Mouse (Mus musculus) midbrain, embryonic 10.5 days (tissue): ENCODE measurements around the gene Grin2d. TPM values are rescaled to one million over a fixed set of nuclear protein-coding genes. Genes with fewer than 3 reads are reported as not detected.
"Not testable (repeated sequence)": the region's sequence is repeated elsewhere in the genome, so short reads cannot be mapped to it uniquely, and the experiment has no call there.

Source experiments
- DNase-seq: peaks from one replicate; pipeline ENCODE4 v3.0.0-alpha.2; 2017; ENCODE audit warnings: low spot score
- H3K27ac ChIP-seq: fragments of 300-500 bp; sonication (generic); replicated peaks from 2 replicates; pipeline ENCODE4 v1.5.1; 2016; ENCODE audit warnings: mild to moderate bottlenecking
- H3K27me3 ChIP-seq: fragments of 300-500 bp; sonication (generic); 2 replicates; pipeline ENCODE4 v1.6.1; 2016; ENCODE audit warnings: low read depth, mild to moderate bottlenecking; ENCODE audit not compliant: poor library complexity, severe bottlenecking
- H3K36me3 ChIP-seq: fragments of 300-500 bp; sonication (generic); 2 replicates; pipeline ENCODE4 v1.6.1; 2016; ENCODE audit warnings: mild to moderate bottlenecking, moderate library complexity
- H3K4me1 ChIP-seq: fragments of 300-500 bp; sonication (generic); 2 replicates; pipeline ENCODE4 v1.6.1; 2016
- H3K4me3 ChIP-seq: fragments of 300-500 bp; sonication (generic); 2 replicates; pipeline ENCODE4 v1.5.1; 2016; ENCODE audit warnings: mild to moderate bottlenecking, moderate library complexity
- H3K9me3 ChIP-seq: fragments of 300-500 bp; sonication (generic); replicated peaks from 2 replicates; pipeline ENCODE4 v1.6.1; 2016; ENCODE audit warnings: mild to moderate bottlenecking
- WGBS: fragments of 180-500 bp; shearing (Covaris S2); methylation state at CpG from one replicate; pipeline ENCODE4 v1.1.7; 2016; 5-methylcytosine and 5-hydroxymethylcytosine counted together
- polyA plus RNA-seq: library from polyadenylated mRNA; unstranded; fragments of >200 nt; fragmentation: Nextera tagmentation; extraction: Ambion mirVana; gene quantifications from 2 replicates; pipeline ENCODE4 v1.2.1, GENCODE M21; 2016

Gene Grin2d
- polyA plus RNA-seq, 1 experiment from 2014 or later, result 0.16 TPM

GRCm38 (mm10) chr7:45916056-45917003 is 38.2 kb upstream of the Grin2d start:
- peaks cover 34% of the 10 kb centered on the region for H3K4me1 ChIP-seq
- H3K27me3 ChIP-seq, result peaks cover 17% of the 10 kb centered on the region
- WGBS, result 38% methylated on average over 26 of the region's 26 CpGs
- peak; percentile 60 for DNase-seq
- H3K27ac ChIP-seq, result peak overlapping the region; percentile 73
- no peaks in the 10 kb centered on the region for H3K9me3 ChIP-seq
- H3K4me3 ChIP-seq, result peak overlapping the region; percentile 41
- peaks cover 12% of the 10 kb centered on the region for H3K36me3 ChIP-seq

- H3K27me3 ChIP-seq, result peaks cover 4% of the 10 kb centered on the region
- H3K27ac ChIP-seq, result no peak overlapping the region
- H3K36me3 ChIP-seq, result peaks cover 25% of the 10 kb centered on the region
- no peak overlapping the region for H3K4me3 ChIP-seq
- 87% methylated on average over 5 of the region's 5 CpGs for WGBS
- 0 out of 2 replicates have a peak, but pooled peaks cover under 1% of the 10 kb centered on the region for H3K9me3 ChIP-seq
- peaks cover 29% of the 10 kb centered on the region for H3K4me1 ChIP-seq
- no peak for DNase-seq
Observed at GRCm38 (mm10) chr7:45915011-45915410, 36.8 kb upstream of the Grin2d start.

- no peak overlapping the region for H3K4me3 ChIP-seq
- 88% methylated on average over 6 of the region's 6 CpGs for WGBS
- H3K9me3 ChIP-seq, result 0 out of 2 replicates have a peak, but pooled peaks cover 3% of the 10 kb centered on the region
- no peak for DNase-seq
- peaks cover 2% of the 10 kb centered on the region for H3K27me3 ChIP-seq
- H3K36me3 ChIP-seq, result peaks cover 35% of the 10 kb centered on the region
- H3K4me1 ChIP-seq, result peaks cover 24% of the 10 kb centered on the region
- no peak overlapping the region for H3K27ac ChIP-seq
Observed at GRCm38 (mm10) chr7:45914067-45914466, 35.9 kb upstream of the Grin2d start.

GRCm38 (mm10) chr7:45909145-45909544 is 31.0 kb upstream of the Grin2d start:
- DNase-seq, result no peak
- 0 out of 2 replicates have a peak, but pooled peaks cover 3% of the 10 kb centered on the region for H3K9me3 ChIP-seq
- H3K4me1 ChIP-seq, result no peaks in the 10 kb centered on the region
- no peak overlapping the region for H3K4me3 ChIP-seq
- no peak overlapping the region for H3K27ac ChIP-seq
- 96% methylated on average over 16 of the region's 16 CpGs for WGBS
- peaks cover 49% of the 10 kb centered on the region for H3K36me3 ChIP-seq
- H3K27me3 ChIP-seq, result no peaks in the 10 kb centered on the region

GRCm38 (mm10) chr7:45908384-45908783 is 30.2 kb upstream of the Grin2d start:
- Histone ChIP-seq H3K4me3 (no peak overlapping the region), H3K27me3 (no peaks in the 10 kb centered on the region), H3K9me3 (0 out of 2 replicates have a peak, but pooled peaks cover 7% of the 10 kb centered on the region), H3K36me3 (peaks cover 42% of the 10 kb centered on the region), H3K4me1 (no peaks in the 10 kb centered on the region), H3K27ac (no peak overlapping the region)
- DNase-seq, result no peak

GRCm38 (mm10) chr7:45906622-45907021 is 28.4 kb upstream of the Grin2d start:
- peaks cover 37% of the 10 kb centered on the region for H3K36me3 ChIP-seq
- 0 out of 2 replicates have a peak, but pooled peaks cover 7% of the 10 kb centered on the region for H3K9me3 ChIP-seq
- H3K27me3 ChIP-seq, result no peaks in the 10 kb centered on the region
- no peak overlapping the region for H3K27ac ChIP-seq
- no peaks in the 10 kb centered on the region for H3K4me1 ChIP-seq
- 93% methylated on average over 9 of the region's 9 CpGs for WGBS
- DNase-seq, result no peak
- no peak overlapping the region for H3K4me3 ChIP-seq

GRCm38 (mm10) chr7:45902481-45903002 is 24.4 kb upstream of the Grin2d start:
- peak; percentile 19 for DNase-seq
- Histone ChIP-seq H3K27ac (no peak overlapping the region), H3K9me3 (0 out of 2 replicates have a peak, but pooled peaks cover 4% of the 10 kb centered on the region), H3K36me3 (peaks cover 7% of the 10 kb centered on the region), H3K4me3 (no peak overlapping the region), H3K27me3 (no peaks in the 10 kb centered on the region), H3K4me1 (peaks cover 6% of the 10 kb centered on the region)
- WGBS, result 86% methylated on average over 12 of the region's 12 CpGs

GRCm38 (mm10) chr7:45901562-45901961 is 23.4 kb upstream of the Grin2d start:
- H3K4me3 ChIP-seq, result no peak overlapping the region
- WGBS, result 61% methylated on average over 5 of the region's 5 CpGs
- no peak overlapping the region for H3K27ac ChIP-seq
- peaks cover 13% of the 10 kb centered on the region for H3K4me1 ChIP-seq
- H3K9me3 ChIP-seq, result 0 out of 2 replicates have a peak, but pooled peaks cover 4% of the 10 kb centered on the region
- H3K36me3 ChIP-seq, result no peaks in the 10 kb centered on the region
- DNase-seq, result no peak
- H3K27me3 ChIP-seq, result no peaks in the 10 kb centered on the region

GRCm38 (mm10) chr7:45898125-45898524 is 19.9 kb upstream of the Grin2d start:
- peak overlapping the region; percentile 64 for H3K4me3 ChIP-seq
- not testable (repeated sequence) for H3K27ac ChIP-seq, H3K9me3 ChIP-seq, H3K36me3 ChIP-seq, DNase-seq
- H3K27me3 ChIP-seq, result peaks cover 10% of the 10 kb centered on the region
- H3K4me1 ChIP-seq, result peaks cover 17% of the 10 kb centered on the region
- 60% methylated on average over 4 of the region's 4 CpGs for WGBS

- peak overlapping the region; percentile 88 for H3K27ac ChIP-seq
- no peak for DNase-seq
- 2% methylated on average over 19 of the region's 19 CpGs for WGBS
Observed at GRCm38 (mm10) chr7:45897258-45897757, 19.1 kb upstream of the Grin2d start.

GRCm38 (mm10) chr7:45896517-45897257 is 18.5 kb upstream of the Grin2d start, which contains the start of the genes Syngr4 and Tmem143:
Syngr4 (minus strand) TSS chr7:45896714.
Tmem143 (plus strand) TSS chr7:45896941.
- Histone ChIP-seq H3K27ac (peak within 1 kb of the TSS; percentile 88), H3K4me1 (peaks cover 17% of the 10 kb centered on the region), H3K36me3 (no peaks in the 10 kb centered on the region), H3K27me3 (peaks cover 10% of the 10 kb centered on the region), H3K9me3 (no peaks in the 10 kb centered on the region), H3K4me3 (peak within 1 kb of the TSS; percentile 64)
- 1% methylated on average over 40 of the region's 40 CpGs for WGBS
- DNase-seq, result peak; percentile 95

More at GRCm38 (mm10) chr7:45897258-45897757, 19.1 kb upstream of the Grin2d start:
- Histone ChIP-seq H3K9me3 (no peaks in the 10 kb centered on the region), H3K4me3 (peak overlapping the region; percentile 64), H3K27me3 (peaks cover 10% of the 10 kb centered on the region), H3K4me1 (peaks cover 17% of the 10 kb centered on the region), H3K36me3 (no peaks in the 10 kb centered on the region)

GRCm38 (mm10) chr7:45895931-45896516 is 17.8 kb upstream of the Grin2d start:
- Histone ChIP-seq H3K27me3 (peaks cover 10% of the 10 kb centered on the region), H3K36me3 (no peaks in the 10 kb centered on the region), H3K27ac (peak overlapping the region; percentile 81), H3K4me1 (peaks cover 17% of the 10 kb centered on the region), H3K9me3 (no peaks in the 10 kb centered on the region), H3K4me3 (peak overlapping the region; percentile 64)
- WGBS, result 76% methylated on average over 6 of the region's 6 CpGs
- no peak for DNase-seq
